Mouse (Mus musculus) lung, embryonic 16.5 days (tissue): ENCODE measurements around the gene Abca4. TPM values are rescaled to one million over a fixed set of nuclear protein-coding genes. Genes with fewer than 3 reads are reported as not detected.

Experiments
- ATAC-seq: fragments of 200-750 bp; cut with Nextera tagmentation; 2 replicates; pipeline ENCODE4 v1.8.0; 2017; ENCODE audit warnings: low read depth, mild to moderate bottlenecking, moderate library complexity
- H3K27ac ChIP-seq: fragments of 300-500 bp; sonication (generic); 2 replicates; pipeline ENCODE4 v1.5.1; 2014; ENCODE audit warnings: mild to moderate bottlenecking, control low read depth, low read length
- H3K27me3 ChIP-seq: fragments of 300-500 bp; sonication (generic); 2 replicates; pipeline ENCODE4 v1.6.1; 2014; ENCODE audit warnings: low read depth, low read length, mixed read lengths; ENCODE audit not compliant: control insufficient read depth, insufficient read depth
- H3K36me3 ChIP-seq: fragments of 300-500 bp; sonication (generic); 2 replicates; pipeline ENCODE4 v1.6.1; 2014; ENCODE audit warnings: low read length; ENCODE audit not compliant: control insufficient read depth, insufficient read depth
- H3K4me1 ChIP-seq: fragments of 300-500 bp; sonication (generic); replicated peaks from 2 replicates; pipeline ENCODE4 v1.6.1; 2014; ENCODE audit warnings: low read length, mixed read lengths; ENCODE audit not compliant: control insufficient read depth, insufficient read depth
- H3K4me2 ChIP-seq: fragments of 300-500 bp; sonication (generic); 2 replicates; pipeline ENCODE4 v1.6.1; 2014; ENCODE audit warnings: low read depth, low read length, control low read depth
- H3K4me3 ChIP-seq: fragments of 300-500 bp; sonication (generic); 2 replicates; pipeline ENCODE4 v1.5.1; 2014; ENCODE audit warnings: mild to moderate bottlenecking, low read length, control low read depth
- H3K9ac ChIP-seq: fragments of 300-500 bp; sonication (generic); 2 replicates; pipeline ENCODE4 v1.6.1; 2014; ENCODE audit warnings: low read length, control low read depth
- H3K9me3 ChIP-seq: fragments of 300-500 bp; sonication (generic); 2 replicates; pipeline ENCODE4 v1.6.1; 2016; ENCODE audit warnings: low read length; ENCODE audit not compliant: control insufficient read depth
- WGBS: fragments of 180-500 bp; shearing (Covaris S2); extraction: QIAGEN DNeasy Blood & Tissue Kit; methylation state at CpG from one replicate; pipeline ENCODE4 v1.1.7; 2014; 5-methylcytosine and 5-hydroxymethylcytosine counted together
- polyA plus RNA-seq: library from polyadenylated mRNA; unstranded; fragments of >200 nt; fragmentation: Nextera tagmentation; extraction: Ambion mirVana; gene quantifications from 2 replicates; pipeline ENCODE4 v1.2.1, GENCODE M21; 2015

Gene Abca4
- polyA plus RNA-seq, 1 experiment from 2014 or later = 0.90 TPM

DNA sequence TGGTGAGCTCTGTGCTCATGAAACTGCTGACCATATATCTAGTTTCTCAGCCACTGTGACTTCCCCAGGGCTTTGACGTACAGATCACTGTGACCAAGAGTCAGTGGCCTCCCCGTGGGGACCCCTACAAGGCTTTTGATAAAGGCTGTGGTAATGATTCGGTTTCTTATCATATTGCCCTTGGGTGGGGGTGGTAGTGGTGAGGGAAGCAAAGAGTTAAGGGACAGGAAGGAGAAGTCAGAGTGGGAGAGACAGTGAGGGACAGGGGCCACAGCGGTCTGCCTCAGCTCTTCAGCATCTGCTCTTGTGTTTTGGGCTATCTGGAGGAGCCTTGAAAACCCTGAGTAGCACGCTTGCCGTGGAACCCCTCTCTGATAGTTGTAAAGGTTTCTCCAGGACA is 46.1 kb downstream of the Abca4 start:
- no peak overlapping the region for H3K4me2 ChIP-seq
- no peaks in the 10 kb centered on the region for H3K4me1 ChIP-seq
- no peaks in the 10 kb centered on the region for H3K9me3 ChIP-seq
- 85% methylated on average over 6 of the region's 6 CpGs for WGBS
- no peak overlapping the region for H3K4me3 ChIP-seq
- ATAC-seq = no peak
- H3K36me3 ChIP-seq = no peaks in the 10 kb centered on the region
- H3K27ac ChIP-seq = no peak overlapping the region
- no peak overlapping the region for H3K9ac ChIP-seq
- no peaks in the 10 kb centered on the region for H3K27me3 ChIP-seq

GRCm38 (mm10) chr3:122099713-122100112 is 55.5 kb downstream of the Abca4 start:
- no peak overlapping the region for H3K27ac ChIP-seq
- H3K9ac ChIP-seq = no peak overlapping the region
- H3K4me1 ChIP-seq = peaks cover 19% of the 10 kb centered on the region
- H3K36me3 ChIP-seq = no peaks in the 10 kb centered on the region
- H3K4me3 ChIP-seq = no peak overlapping the region
- ATAC-seq = no peak
- 49% methylated on average over 5 of the region's 5 CpGs for WGBS
- H3K27me3 ChIP-seq = no peaks in the 10 kb centered on the region
- H3K4me2 ChIP-seq = no peak overlapping the region
- no peaks in the 10 kb centered on the region for H3K9me3 ChIP-seq

DNA sequence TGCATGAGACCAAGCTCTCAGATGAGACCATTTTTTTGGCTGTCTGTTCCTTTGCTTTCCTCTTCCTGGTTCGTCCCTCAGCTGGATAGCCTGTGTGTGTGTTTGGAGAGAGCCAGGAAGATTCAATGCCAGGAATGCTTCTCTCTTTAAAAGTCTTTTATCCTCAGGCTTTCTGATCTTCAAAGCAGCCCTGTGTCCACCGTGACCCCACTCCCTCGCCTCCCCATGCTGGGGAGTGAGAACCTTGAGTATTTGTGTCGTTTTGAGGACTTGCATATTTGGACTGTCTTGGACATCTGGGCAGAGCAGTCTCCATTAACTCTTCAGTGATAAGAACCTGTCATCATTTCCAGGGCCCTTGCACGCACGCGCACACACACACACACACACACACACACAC is 57.8 kb downstream of the Abca4 start:
- no peak overlapping the region for H3K9ac ChIP-seq
- ATAC-seq = no peak
- H3K9me3 ChIP-seq = no peaks in the 10 kb centered on the region
- WGBS = 47% methylated on average over 7 of the region's 7 CpGs
- no peak overlapping the region for H3K27ac ChIP-seq
- H3K27me3 ChIP-seq = no peaks in the 10 kb centered on the region
- peaks cover 8% of the 10 kb centered on the region; the same call in 1 of the 2 replicates for H3K4me1 ChIP-seq
- H3K4me2 ChIP-seq = no peak overlapping the region
- no peak overlapping the region for H3K4me3 ChIP-seq
- H3K36me3 ChIP-seq = no peaks in the 10 kb centered on the region

- no peaks in the 10 kb centered on the region for H3K27me3 ChIP-seq
- no peaks in the 10 kb centered on the region for H3K36me3 ChIP-seq
- H3K4me2 ChIP-seq = peak overlapping the region; percentile 55
- peaks cover 8% of the 10 kb centered on the region; the same call in 1 of the 2 replicates for H3K4me1 ChIP-seq
- no peaks in the 10 kb centered on the region for H3K9me3 ChIP-seq
- H3K9ac ChIP-seq = 0 out of 2 replicates have a peak overlapping the region, but pooled peaks have one; percentile 36
- H3K4me3 ChIP-seq = peak overlapping the region; percentile 24; the same call in 1 of the 2 replicates
- H3K27ac ChIP-seq = no peak overlapping the region
- WGBS = 22% methylated on average over 20 of the region's 20 CpGs
- peak; percentile 69 for ATAC-seq
Observed at GRCm38 (mm10) chr3:122103864-122104808, 59.9 kb downstream of the Abca4 start.

GRCm38 (mm10) chr3:122106920-122107319 is 62.7 kb downstream of the Abca4 start:
- 42% methylated on average over 8 of the region's 8 CpGs for WGBS
- Histone ChIP-seq H3K9ac (no peak overlapping the region), H3K9me3 (no peaks in the 10 kb centered on the region), H3K27ac (peak overlapping the region; percentile 29; the same call in 1 of the 2 replicates), H3K27me3 (no peaks in the 10 kb centered on the region), H3K4me1 (peaks cover 17% of the 10 kb centered on the region), H3K4me3 (no peak overlapping the region), H3K36me3 (no peaks in the 10 kb centered on the region), H3K4me2 (no peak overlapping the region)
- no peak for ATAC-seq

- Histone ChIP-seq H3K36me3 (no peaks in the 10 kb centered on the region), H3K4me2 (no peak overlapping the region), H3K4me1 (peaks cover 21% of the 10 kb centered on the region), H3K9me3 (no peaks in the 10 kb centered on the region), H3K27ac (peak overlapping the region; percentile 21), H3K9ac (no peak overlapping the region), H3K27me3 (no peaks in the 10 kb centered on the region), H3K4me3 (no peak overlapping the region)
- no peak for ATAC-seq
- WGBS = 81% methylated on average over 14 of the region's 14 CpGs
Observed at GRCm38 (mm10) chr3:122107643-122108194, 63.5 kb downstream of the Abca4 start.

GRCm38 (mm10) chr3:122109461-122109860 is 65.2 kb downstream of the Abca4 start:
- Histone ChIP-seq H3K36me3 (no peaks in the 10 kb centered on the region), H3K4me1 (peaks cover 13% of the 10 kb centered on the region), H3K4me3 (no peak overlapping the region), H3K9me3 (no peaks in the 10 kb centered on the region), H3K27me3 (no peaks in the 10 kb centered on the region), H3K27ac (no peak overlapping the region), H3K9ac (no peak overlapping the region), H3K4me2 (no peak overlapping the region)
- ATAC-seq = no peak
- 59% methylated on average over 4 of the region's 4 CpGs for WGBS

- Histone ChIP-seq H3K27me3 (no peaks in the 10 kb centered on the region), H3K27ac (peak overlapping the region; percentile 63)
- peak; percentile 69 for ATAC-seq
Observed at GRCm38 (mm10) chr3:122111141-122111981, 67.1 kb downstream of the Abca4 start.

More at GRCm38 (mm10) chr3:122111141-122111981, 67.1 kb downstream of the Abca4 start:
- WGBS = 32% methylated on average over 9 of the region's 9 CpGs
- Histone ChIP-seq H3K9me3 (no peaks in the 10 kb centered on the region), H3K4me3 (no peak overlapping the region), H3K9ac (no peak overlapping the region), H3K4me1 (peaks cover 13% of the 10 kb centered on the region), H3K4me2 (no peak overlapping the region), H3K36me3 (no peaks in the 10 kb centered on the region)
